Mouse (Mus musculus) ES-Bruce4 (cell line): ENCODE data around the gene Olfr43.

Experiments used
- CTCF ChIP-seq: IDR thresholded peaks from one replicate; pipeline ENCODE4 v1.8.1; 2011; ENCODE audit warnings: low read depth, low read length
- POLR2A ChIP-seq: IDR thresholded peaks from one replicate; pipeline ENCODE4 v1.8.1; 2011; ENCODE audit warnings: low read length; ENCODE audit not compliant: insufficient read depth

DNA sequence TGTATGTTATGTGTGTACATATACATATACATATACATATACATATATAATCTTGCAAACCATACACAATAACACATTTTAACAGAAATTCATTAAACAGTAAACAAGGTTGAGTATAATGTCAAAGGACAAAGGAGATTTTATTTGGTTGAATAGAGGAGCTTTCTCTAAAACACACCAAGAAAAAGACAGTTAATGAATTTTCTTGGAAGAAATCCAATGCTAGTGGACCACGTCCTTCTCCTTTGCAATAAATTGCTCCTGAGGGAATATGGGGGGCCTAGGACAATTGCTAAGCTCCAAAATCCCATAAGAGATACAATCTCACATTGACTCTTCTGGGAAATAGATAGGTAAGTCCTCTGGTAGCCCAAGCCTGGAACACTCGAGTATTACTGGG lies 48.3 kb upstream of the Olfr43 start, which contains the start of gene Olfr406:
- TF ChIP-seq CTCF, result no peak
- TF ChIP-seq POLR2A, result no peak
